14 mouse cellular contexts compared by ENCODE assay signal in the genomic region with DNA sequence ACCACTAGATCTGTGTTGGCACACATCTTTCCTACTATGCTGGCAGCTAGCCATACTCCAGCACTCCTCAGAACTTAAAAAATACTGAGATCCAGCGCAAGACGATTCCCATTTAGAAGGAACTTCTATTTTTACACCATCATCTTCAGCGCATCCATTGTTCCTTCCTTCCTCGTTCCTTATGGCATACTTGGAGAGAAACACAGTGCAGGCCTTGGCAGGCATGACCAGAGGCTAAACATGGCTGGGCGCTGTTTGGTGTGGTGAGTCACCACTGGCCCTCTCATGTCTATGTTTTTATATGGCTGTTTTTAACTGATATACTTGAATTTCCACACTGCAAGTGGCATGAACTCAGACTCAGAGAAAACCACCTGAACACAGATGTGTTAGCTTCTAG. TPM values are rescaled to one million over a fixed set of nuclear protein-coding genes. Genes with fewer than 3 reads are reported as not detected.
DNase-seq lines count a peak whose midpoint lies in the region; ATAC-seq and TF ChIP-seq lines count a peak whose summit lies in the region.
"Had no signal": no experiment of that assay in that cellular context is flagged by ENCODE, and none has a peak within 500 bp of the region (broad histone marks: within the 10 kb centered on the region; RNA-seq: fewer than 3 reads in every experiment).

No protein-coding gene starts in this region.

- ATAC-seq in lung, embryonic 14.5 days (ENCODE audit: insufficient read depth), result 0 out of 2 replicates have a peak, but pooled peaks have one; percentile 52
- ATAC-seq in cerebellum, adult (ENCODE audit: insufficient number of reproducible peaks, low FRiP score, low TSS enrichment), result no peak

- H3K9ac ChIP-seq in lung, embryonic 14.5 days, result no peak overlapping the region
- H3K9ac ChIP-seq: embryonic facial prominence, embryonic 15.5 days; hindbrain, embryonic 15.5 days; lung, embryonic 15.5 days had no signal

- H3K4me2 ChIP-seq in lung, embryonic 14.5 days, result no peak overlapping the region
- H3K4me2 ChIP-seq: embryonic facial prominence, embryonic 15.5 days; hindbrain, embryonic 15.5 days; lung, embryonic 15.5 days had no signal

- no peak overlapping the region for H3K27ac ChIP-seq in lung, embryonic 14.5 days (ENCODE audit: low read depth)
- H3K27ac ChIP-seq: embryonic facial prominence, embryonic 15.5 days; hindbrain, embryonic 15.5 days; layer of hippocampus, adult 2 months; limb, embryonic 10.5 days; lung, embryonic 15.5 days had no signal

- H3K4me3 ChIP-seq in lung, embryonic 14.5 days (ENCODE audit: low read depth, low read length), result no peak overlapping the region
- H3K4me3 ChIP-seq: embryonic facial prominence, embryonic 15.5 days; hindbrain, embryonic 15.5 days; layer of hippocampus, adult 2 months; limb, embryonic 10.5 days; lung, embryonic 15.5 days had no signal

- no peak for TF ChIP-seq CTCF in lung, embryonic 14.5 days (IDR thresholded peaks at IDR 0.05; ENCODE audit: low read depth)

- no peaks in the 10 kb centered on the region for H3K9me3 ChIP-seq in lung, embryonic 14.5 days (ENCODE audit: low read depth, low read length)
- H3K9me3 ChIP-seq: embryonic facial prominence, embryonic 15.5 days; hindbrain, embryonic 15.5 days; limb, embryonic 10.5 days; lung, embryonic 15.5 days had no signal

- H3K27me3 ChIP-seq in lung, embryonic 14.5 days (ENCODE audit: insufficient read depth, low read length), result no peaks in the 10 kb centered on the region
- H3K27me3 ChIP-seq: embryonic facial prominence, embryonic 15.5 days; hindbrain, embryonic 15.5 days; lung, embryonic 15.5 days had no signal

- DNase-seq in lung, embryonic 14.5 days, result peak; percentile 39
- no peak for DNase-seq in lung, postnatal 25 days (ENCODE audit: low spot score)
- DNase-seq in NIH3T3 (ENCODE audit: low read depth), result peak; percentile 95
- peak; percentile 41 for DNase-seq in gastrocnemius, postnatal 10 days
- DNase-seq in lung, postnatal 4 days, result peak; percentile 45 to 55
- DNase-seq in cerebellum, adult 8-10 months, result no peak
- DNase-seq: cerebellum, adult 9-10 months; right cerebral cortex, adult 18-20 months had no signal

- 55% methylated on average over 5 of the region's 5 CpGs for WGBS in lung, embryonic 14.5 days

- 0 out of 2 replicates have a peak, but pooled peaks cover 4% of the 10 kb centered on the region for H3K36me3 ChIP-seq in lung, embryonic 14.5 days (ENCODE audit: insufficient read depth)
- H3K36me3 ChIP-seq: embryonic facial prominence, embryonic 15.5 days; lung, embryonic 15.5 days had no signal

- H3K4me1 ChIP-seq in lung, embryonic 14.5 days (ENCODE audit: insufficient read depth), result no peaks in the 10 kb centered on the region
- H3K4me1 ChIP-seq: embryonic facial prominence, embryonic 15.5 days; limb, embryonic 10.5 days had no signal

RNA-seq across cellular contexts. Expression of a gene that starts 11.0 kb away (rescaled TPM):
- 3.1 and 3.4 TPM in 2 replicates for polyA plus RNA-seq in lung, embryonic 14.5 days (2014; fragmentation: Nextera tagmentation; extraction: Ambion mirVana)
- 10 to 100 TPM; 10.3 to 14.7 TPM for total RNA-seq in gastrocnemius, postnatal 10 days (2021)

RNA-seq across cellular contexts. Expression of a gene that starts 30.4 kb away (rescaled TPM):
- 25.0 and 26.6 TPM in 2 replicates for polyA plus RNA-seq in lung, embryonic 14.5 days (2014; fragmentation: Nextera tagmentation; extraction: Ambion mirVana)
- 10 to 100 TPM in 1 of 2 experiments, 1 to 10 TPM in 1; 9.8 to 12.0 TPM for total RNA-seq in gastrocnemius, postnatal 10 days (2021)

Comparison
In these comparisons a context has a peak if more than half of its experiments do, and no peak if none do; other contexts are left out.
1. DNase-seq: peak in lung, embryonic 14.5 days (single experiment), NIH3T3 (single experiment), gastrocnemius, postnatal 10 days (single experiment) and lung, postnatal 4 days (2 of 2); none in lung, postnatal 25 days (single experiment) and cerebellum, adult 8-10 months (single experiment).